Mouse (Mus musculus) liver, embryonic 12.5 days (tissue): ENCODE data around the gene Gm6710. TPM values are rescaled to one million over a fixed set of nuclear protein-coding genes. Genes with fewer than 3 reads are reported as not detected.
"Not testable (repeated sequence)": the region's sequence is repeated elsewhere in the genome, so short reads cannot be mapped to it uniquely, and the experiment has no call there.

Experiments used
- ATAC-seq: fragments of 200-750 bp; cut with Nextera tagmentation; 2 replicates; pipeline ENCODE4 v1.8.0; 2017; ENCODE audit warnings: moderate number of reproducible peaks, mild to moderate bottlenecking, moderate library complexity
- H3K27ac ChIP-seq: fragments of 300-500 bp; sonication (generic); 2 replicates; pipeline ENCODE4 v1.5.1; 2016; ENCODE audit warnings: mild to moderate bottlenecking
- H3K27me3 ChIP-seq: fragments of 300-500 bp; sonication (generic); replicated peaks from 2 replicates; pipeline ENCODE4 v1.6.1; 2016; ENCODE audit warnings: mild to moderate bottlenecking, moderate library complexity
- H3K36me3 ChIP-seq: fragments of 300-500 bp; sonication (generic); 2 replicates; pipeline ENCODE4 v1.6.1; 2016; ENCODE audit warnings: mild to moderate bottlenecking, moderate library complexity
- H3K4me1 ChIP-seq: fragments of 300-500 bp; sonication (generic); 2 replicates; pipeline ENCODE4 v1.6.1; 2016
- H3K4me2 ChIP-seq: fragments of 300-500 bp; sonication (generic); 2 replicates; pipeline ENCODE4 v1.6.1; 2016; ENCODE audit warnings: mild to moderate bottlenecking, moderate library complexity
- H3K4me3 ChIP-seq: fragments of 300-500 bp; sonication (generic); 2 replicates; pipeline ENCODE4 v1.5.1; 2016; ENCODE audit warnings: mild to moderate bottlenecking, moderate library complexity
- H3K9ac ChIP-seq: fragments of 300-500 bp; sonication (generic); 2 replicates; pipeline ENCODE4 v1.6.1; 2016; ENCODE audit warnings: mild to moderate bottlenecking, moderate library complexity
- H3K9me3 ChIP-seq: fragments of 300-500 bp; sonication (generic); replicated peaks from 2 replicates; pipeline ENCODE4 v1.6.1; 2016; ENCODE audit warnings: mild to moderate bottlenecking, moderate library complexity
- WGBS: fragments of 180-500 bp; shearing (Covaris S2); methylation state at CpG from one replicate; pipeline ENCODE4 v1.1.7; 2016; ENCODE audit not compliant: insufficient replicate concordance; 5-methylcytosine and 5-hydroxymethylcytosine counted together
- polyA plus RNA-seq: library from polyadenylated mRNA; unstranded; fragments of >200 nt; fragmentation: Nextera tagmentation; extraction: Ambion mirVana; gene quantifications from 2 replicates; pipeline ENCODE4 v1.2.1, GENCODE M21; 2016

Gm6710 gene
- 6.5 and 6.9 TPM in 2 replicates for polyA plus RNA-seq

DNA sequence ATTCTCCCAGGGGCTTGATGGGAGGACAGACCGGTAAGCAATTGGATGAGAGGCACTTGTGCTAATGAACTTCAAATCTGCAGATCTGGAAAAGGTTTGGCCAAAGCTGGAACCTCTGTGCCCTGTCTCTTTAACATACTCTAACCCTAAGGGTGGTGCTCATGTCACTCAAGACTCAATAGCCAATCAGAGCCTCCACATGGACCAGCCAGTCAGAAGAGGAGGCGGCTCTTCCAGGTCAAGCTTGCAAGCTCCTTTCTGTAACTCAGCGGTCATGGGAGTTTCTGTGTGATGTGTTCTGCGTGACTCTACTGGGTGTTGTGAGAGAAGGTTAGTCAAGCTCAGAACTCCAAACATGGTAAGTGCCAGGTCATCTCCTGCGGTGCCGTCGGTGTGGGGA lies at the start of gene Gm6710:
Gene Gm6710 (plus strand): TSS at position 196 of the 400 bp plus-strand sequence.
- WGBS = no CpG with 5 or more reads among the region's 7 CpGs

More for the DNA sequence above, at the start of gene Gm6710:
- H3K9ac ChIP-seq, H3K4me1 ChIP-seq, H3K36me3 ChIP-seq, H3K27ac ChIP-seq, H3K9me3 ChIP-seq, H3K4me2 ChIP-seq, H3K4me3 ChIP-seq, H3K27me3 ChIP-seq, ATAC-seq: not testable (repeated sequence)

Other genes with a start within 250 kb of the Gm6710 start
- 2.8 TPM in 1 of 2 replicates, not detected in the other for gene Gm11007, start 225.2 kb upstream of the Gm6710 start, polyA plus RNA-seq
- gene Zfp969, start 165.6 kb upstream of the Gm6710 start, polyA plus RNA-seq = 7.5 and 10.5 TPM in 2 replicates
- gene Gm2007, start 127.7 kb upstream of the Gm6710 start, polyA plus RNA-seq = 2.8 TPM in 1 of 2 replicates, not detected in the other
- 2.8 and 3.2 TPM in 2 replicates for gene Gm14288, start 68.1 kb upstream of the Gm6710 start, polyA plus RNA-seq
- 1.8 and 2.0 TPM in 2 replicates for gene Zfp966, start 61.9 kb downstream of the Gm6710 start, polyA plus RNA-seq
- gene Gm2026, start 96.1 kb downstream of the Gm6710 start, polyA plus RNA-seq = 6.3 and 7.9 TPM in 2 replicates